Mouse (Mus musculus) left cerebral cortex, adult 18-20 months (tissue): ENCODE results near the gene Kcnh1. TPM values are rescaled to one million over a fixed set of nuclear protein-coding genes. Genes with fewer than 3 reads are reported as not detected.
A peak's percentile ranks its signal among the peaks of the same experiment; 100 is the strongest.

Experiments
- DNase-seq, 2 experiments: peaks; one replicate each; pipeline ENCODE4 v3.0.0; 2021 to 2022; ENCODE audit warnings: low spot score in 2 of 2, mixed read lengths in 1 of 2
- long read RNA-seq, 2 experiments: library from polyadenylated mRNA; stranded (forward); transcript quantifications; one replicate each; pipeline ENCODE4 v2.0.0; 2021
- total RNA-seq, 2 experiments: library from RNA; stranded (reverse); gene quantifications; 2 replicates each; pipeline ENCODE4 v1.2.3; 2021

Kcnh1 gene
- total RNA-seq: 10 to 100 TPM; 63.8 to 73.9 TPM
- long read RNA-seq, experiment 1, full-length matches to known transcripts: 13 of 44 reads
- long read RNA-seq, experiment 1, partial matches to known transcripts: 26 of 44 reads
- long read RNA-seq, experiment 1, other reads (novel, unspliced or antisense): 5 of 44 reads
- long read RNA-seq, experiment 2, full-length matches to known transcripts: 4 of 31 reads
- long read RNA-seq, experiment 2, partial matches to known transcripts: 23 of 31 reads
- long read RNA-seq, experiment 2, other reads (novel, unspliced or antisense): 4 of 31 reads

DNA sequence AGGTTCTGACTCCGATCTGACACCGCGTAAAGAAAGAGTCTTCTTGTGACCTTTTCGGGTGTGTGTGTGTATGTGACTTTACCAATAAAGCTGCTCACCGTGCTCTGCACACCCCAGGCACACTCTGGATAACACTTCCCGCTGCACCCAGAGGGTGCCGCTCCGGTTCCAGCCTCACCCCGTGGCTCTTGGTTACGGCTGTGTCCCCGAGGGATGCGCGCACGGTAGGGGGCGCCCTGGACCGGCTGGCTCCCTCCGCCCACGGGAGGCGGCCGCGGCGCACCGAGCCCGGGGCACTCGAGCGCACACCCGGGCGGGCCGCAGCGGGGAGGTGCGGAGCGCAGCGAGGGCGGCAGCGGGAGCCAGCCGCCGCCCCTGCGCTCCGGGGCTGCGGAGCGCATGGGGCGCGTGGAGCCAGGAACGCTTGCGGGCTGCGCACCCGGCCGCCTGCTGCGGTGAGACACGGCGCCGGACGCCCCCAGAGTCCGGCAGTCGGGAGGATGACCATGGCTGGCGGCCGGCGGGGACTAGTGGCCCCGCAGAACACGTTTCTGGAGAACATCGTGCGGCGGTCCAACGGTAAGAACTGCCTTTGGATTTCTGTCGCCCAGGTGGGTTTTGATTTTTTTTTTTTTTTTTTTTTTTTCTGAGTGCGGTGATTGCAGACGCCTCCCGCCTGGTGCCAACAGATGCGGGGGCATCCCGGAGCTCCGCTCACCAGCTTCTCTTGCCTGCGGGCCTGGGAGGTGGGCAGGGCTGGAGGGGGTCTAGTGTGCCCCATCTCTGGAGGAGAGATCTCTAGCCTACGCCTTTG is at the start of gene Kcnh1:
Kcnh1 (plus strand) TSS at position 267 of the 814 bp plus-strand sequence.
- DNase-seq: peak; percentile 97 to 98

DNA sequence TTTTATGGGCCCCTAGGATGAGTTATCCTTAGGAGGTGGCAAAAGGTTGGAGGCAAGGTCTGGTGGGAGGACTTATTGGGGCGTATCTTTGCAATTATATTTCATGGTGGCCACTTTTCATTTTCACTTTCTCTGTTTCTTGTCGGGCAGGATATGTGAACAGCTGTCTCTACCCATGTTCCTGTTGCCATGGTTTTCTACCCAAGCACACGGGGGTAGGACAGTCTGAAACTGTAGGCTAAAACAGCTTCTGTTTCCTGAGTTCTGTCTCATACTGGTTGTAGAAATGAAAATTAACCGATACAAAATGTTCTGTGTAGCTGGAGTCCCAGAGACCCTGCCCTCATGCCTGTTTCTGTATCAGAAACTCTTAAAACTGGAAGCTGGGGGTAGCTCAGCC is 39.4 kb upstream of the Kcnh1 start:
- no peak for DNase-seq

DNA sequence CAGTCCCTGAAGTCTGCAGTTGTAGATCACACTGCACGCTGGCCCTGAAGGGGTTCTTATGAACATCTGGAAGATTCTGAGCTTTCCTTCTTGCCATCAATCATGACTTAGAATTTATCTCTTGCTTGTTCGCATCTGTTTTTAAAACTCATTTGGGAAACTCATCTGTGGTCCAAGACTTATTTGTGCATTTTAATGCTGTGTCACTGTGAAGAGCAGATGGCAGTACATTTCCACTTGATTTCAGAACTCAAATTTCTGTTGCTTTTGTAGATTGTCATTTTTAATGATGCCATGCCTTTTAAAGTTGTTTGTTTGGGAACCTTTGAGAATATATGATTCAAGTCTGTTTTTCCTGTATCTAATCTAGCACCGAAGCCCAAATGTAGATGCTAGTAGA is 19.1 kb upstream of the Kcnh1 start:
- DNase-seq: no peak

DNA sequence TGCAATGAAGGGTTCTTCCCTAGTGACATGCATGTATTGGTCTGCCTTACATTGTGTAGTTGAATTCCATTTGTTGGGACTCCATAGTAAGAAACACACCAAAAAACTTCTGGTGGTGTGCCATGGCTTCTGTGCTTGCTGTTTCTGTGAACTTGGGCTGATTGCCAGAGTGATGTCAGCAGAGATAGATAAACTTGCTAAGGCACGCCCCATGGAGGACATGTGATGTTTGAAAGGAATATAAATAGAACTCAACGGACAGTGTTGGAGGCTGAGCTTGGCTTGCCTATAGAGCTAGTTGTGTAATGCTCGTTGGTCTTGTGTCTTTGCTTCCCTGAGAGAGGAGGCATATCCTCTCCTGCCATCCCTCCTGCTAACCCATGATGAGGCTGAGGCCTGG is 10.7 kb upstream of the Kcnh1 start:
- no peak for DNase-seq

DNA sequence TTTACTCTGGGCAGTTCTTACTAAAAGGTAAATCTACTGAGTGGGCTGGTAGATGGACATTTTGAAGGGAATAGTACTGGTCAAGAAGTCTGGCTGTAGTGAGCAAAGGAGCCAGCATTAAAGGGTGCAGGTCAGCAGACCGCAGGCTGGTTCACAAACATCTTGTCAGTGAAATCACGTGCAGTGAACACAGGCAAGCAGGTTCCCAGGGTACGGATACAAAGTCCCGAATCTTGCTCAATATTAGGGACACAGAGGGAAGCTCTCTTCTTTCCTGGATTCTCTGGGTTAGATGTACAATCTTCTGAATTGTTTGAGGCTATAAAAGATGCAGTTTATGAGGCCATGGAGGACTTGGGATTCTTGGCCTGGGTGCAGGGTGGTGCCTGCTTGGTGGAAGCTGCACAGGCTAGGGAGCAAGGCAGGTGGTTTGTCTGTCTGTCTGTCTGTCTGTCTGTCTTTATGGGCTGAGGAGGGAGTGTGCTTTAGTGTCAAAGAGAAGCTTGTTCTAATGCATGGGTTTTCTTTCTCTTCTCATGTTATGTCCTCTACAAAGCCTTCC is 8.8 kb upstream of the Kcnh1 start:
- no peak for DNase-seq

DNA sequence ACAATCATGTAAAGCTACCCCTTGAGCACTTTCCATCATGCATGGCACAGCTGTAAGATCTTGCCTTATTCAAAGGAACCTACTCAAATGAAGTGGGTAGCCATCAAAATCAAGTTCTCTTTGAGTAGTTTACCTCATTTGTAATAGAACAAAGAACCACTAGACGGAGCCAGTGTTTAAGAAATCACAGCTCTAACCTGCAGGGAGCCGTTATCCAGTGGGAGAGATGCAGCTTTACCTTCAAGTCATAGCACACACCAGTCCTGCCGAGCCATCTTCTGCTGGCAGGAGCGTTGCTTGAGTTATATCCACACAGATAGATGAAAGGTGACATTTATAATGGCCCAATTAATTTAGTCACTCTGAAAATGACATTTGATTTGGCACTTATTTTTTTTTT is 1.5 kb upstream of the Kcnh1 start:
- peak; percentile 34 to 37 for DNase-seq

DNA sequence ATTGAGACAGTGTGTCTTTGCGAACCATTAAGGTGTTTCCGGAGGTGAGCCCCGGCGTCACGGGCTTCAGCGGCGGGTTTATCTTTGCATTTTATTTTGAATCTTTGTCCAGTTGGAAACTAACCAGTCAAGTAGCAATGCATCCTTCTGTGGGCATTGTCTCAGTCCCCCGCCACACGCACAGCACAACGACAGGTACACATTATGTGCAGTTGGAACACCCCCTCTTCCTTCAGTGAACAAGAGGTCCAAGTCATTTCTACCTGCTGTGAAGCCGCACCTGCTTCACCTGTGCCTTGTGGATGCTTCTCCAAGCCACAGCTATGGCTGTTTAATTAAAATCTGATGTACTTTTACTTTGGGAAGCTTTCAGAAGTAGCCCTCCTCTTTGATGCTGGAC is 803 bp upstream of the Kcnh1 start:
- no peak for DNase-seq

DNA sequence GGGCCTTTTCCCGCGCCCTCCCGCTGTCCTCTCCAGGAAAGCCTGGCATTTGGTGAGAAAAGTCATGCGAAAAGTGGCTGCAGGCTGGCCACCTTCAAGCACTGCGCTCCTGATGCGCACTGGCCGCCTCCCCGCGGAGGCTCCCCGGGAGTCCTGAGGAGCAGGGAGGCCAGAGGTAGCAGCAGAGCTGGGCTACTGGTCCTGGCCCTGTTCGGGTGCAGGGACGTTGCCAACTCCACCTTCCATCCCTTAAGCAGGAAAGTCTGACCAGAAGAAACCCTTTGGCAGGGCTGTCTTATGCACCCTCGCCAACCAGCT is 707 bp downstream of the Kcnh1 start:
- DNase-seq: peak in 1 of 2 experiments; percentile 54

DNA sequence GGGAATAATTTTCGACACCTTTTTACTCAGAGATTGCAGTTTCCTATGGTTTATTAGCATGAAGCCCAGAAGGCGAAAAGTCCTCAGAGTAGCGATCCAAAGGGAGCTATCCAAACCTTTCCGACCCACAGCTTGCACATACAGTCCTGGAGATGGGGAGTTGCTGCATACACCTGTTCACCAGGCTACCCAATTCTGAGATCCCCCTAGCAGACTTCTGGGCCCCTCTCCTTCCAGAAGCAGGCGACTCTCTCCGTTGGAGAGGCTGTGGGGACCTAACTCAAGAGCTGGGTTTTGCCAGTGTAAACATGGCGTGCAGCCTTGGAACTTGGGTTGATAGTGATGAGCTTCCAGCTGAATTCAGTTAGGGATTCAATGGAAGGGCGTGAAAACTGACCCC is 1.3 kb downstream of the Kcnh1 start:
- no peak for DNase-seq

DNA sequence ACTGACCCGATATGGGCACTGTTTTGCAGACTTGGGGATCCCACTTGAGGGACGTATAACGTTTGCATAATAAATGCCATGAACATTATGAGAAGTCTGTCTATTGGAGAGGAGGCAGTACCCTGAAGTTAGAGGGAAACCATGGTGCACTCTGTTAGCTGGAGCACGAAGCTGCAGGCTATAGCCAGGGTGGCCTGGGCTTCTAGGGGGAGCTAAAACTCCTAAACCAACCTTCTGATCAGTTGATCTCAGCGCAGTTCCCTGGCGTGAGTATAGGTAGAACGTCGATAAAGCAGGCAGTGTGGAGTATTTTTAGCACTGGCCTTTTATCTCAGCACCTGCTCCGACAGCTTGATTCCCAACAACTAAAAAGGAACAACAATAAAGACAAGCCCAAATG is 2.1 kb downstream of the Kcnh1 start:
- peak in 1 of 2 experiments; percentile 42 for DNase-seq

DNA sequence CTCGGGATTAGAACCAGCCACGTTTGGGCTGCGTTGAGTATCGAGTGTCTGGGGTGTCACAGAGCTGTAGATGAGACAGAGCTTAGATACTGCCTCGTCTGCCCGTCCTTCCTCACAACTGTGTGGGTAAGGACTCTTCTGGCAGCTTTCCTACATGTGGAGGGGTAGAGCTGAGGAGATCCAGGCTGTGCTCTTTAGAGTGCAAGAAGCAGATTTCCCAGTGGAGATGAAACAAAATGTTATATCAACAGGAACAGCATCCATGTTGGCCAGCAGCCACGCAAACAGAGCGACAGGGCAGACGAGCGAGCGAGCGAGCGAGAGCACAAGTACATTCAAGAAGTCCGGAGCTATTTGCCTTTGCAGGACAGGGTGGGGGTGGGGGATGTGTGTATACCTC is 3.1 kb downstream of the Kcnh1 start:
- DNase-seq: peak; percentile 45 to 62

DNA sequence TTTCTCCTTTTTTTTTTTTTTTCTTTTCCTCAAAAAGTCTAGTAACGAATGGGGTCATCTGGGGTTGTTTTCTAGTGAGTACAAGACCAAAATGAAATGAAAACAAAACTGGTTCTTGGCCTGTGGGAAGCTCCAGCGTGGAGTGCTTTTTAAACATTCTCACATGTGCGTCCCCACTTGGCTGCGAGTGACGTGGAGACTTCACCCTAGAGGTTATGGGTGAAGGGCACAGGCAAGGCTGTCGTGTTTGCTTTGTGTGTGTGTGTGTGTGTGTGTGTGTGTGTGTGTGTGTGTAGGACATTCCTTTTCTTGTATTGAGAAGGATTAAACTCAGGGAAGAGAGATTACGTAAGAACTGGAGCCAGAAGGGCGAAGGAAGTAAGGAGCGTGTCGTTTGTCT is 6.9 kb downstream of the Kcnh1 start:
- no peak for DNase-seq

DNA sequence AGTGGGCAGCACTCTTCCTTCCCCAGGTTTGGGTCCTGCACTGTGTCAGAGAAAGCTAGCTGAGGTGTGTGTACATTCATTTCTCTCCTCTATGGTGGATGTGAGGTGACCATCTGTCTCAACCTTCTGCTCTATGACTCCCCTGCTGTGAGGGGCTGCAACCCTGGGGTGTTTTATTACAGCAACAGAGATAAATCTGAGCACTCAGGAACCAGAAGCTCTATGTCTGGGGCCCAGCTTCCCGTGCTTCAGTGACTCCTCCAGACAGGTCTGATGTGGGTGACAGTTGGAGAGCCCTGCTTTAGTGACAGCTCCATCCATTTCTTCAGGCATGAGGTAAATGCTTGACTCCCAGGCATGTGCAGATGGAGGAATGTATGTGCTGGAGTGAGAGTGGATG is 12.4 kb downstream of the Kcnh1 start:
- no peak for DNase-seq

DNA sequence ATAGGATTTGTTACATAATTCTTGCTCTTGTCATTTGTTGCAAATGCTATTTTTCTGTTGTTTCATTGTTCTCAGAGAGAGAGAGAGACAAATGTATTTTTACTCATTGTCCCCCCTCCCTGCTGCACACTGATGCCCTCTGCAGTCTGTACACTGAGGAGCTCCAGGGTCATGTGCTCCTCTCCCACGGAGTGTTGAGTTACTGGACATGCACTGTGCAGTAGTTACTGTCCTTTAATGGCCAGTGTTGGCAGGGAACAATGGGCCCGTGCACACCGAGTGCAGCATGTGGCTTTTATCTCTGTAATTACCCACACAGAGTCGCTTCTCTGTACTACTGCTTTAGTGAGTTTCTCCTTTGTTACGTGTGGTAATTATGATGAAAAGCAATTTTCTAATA is 17.4 kb downstream of the Kcnh1 start:
- no peak for DNase-seq

DNA sequence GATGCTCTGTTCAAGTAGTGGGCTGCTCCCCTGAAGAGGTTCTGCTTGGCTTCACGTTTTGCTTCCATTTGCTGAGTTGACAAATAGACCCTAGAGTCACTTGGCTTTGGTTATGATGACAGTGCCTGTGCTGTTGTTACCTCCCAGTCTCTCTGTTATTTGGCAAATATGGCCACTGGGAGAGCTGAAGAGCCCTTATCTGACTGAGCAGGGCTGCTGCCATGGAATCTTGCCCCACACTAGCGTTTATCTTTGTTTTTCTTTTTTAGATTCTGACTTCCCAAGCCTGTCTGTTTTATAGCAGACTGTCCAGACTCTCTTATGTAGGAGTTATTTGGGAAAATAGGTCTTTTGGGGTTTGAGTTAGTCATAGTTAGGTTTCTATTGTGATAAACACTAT is 21.9 kb downstream of the Kcnh1 start:
- no peak for DNase-seq

DNA sequence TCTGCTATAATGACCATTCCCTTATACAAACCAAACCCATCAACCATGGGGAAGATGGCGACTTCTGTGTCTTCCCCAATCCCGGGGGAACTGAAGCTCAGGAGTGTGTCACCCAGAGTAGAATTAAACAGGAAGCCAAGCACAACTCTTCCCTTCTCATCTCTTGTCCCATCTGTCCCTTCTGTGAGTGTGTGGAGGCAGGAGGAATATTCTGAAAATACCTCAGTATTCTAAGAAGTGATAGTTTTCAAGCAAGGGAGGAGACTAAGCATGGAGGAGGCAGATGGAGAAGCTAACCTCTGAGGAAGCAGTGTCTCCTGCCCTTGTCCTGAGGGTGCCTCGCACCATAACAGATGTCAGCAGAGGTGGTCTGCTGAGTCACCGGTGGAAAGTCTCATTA is 24.1 kb downstream of the Kcnh1 start:
- DNase-seq: no peak

DNA sequence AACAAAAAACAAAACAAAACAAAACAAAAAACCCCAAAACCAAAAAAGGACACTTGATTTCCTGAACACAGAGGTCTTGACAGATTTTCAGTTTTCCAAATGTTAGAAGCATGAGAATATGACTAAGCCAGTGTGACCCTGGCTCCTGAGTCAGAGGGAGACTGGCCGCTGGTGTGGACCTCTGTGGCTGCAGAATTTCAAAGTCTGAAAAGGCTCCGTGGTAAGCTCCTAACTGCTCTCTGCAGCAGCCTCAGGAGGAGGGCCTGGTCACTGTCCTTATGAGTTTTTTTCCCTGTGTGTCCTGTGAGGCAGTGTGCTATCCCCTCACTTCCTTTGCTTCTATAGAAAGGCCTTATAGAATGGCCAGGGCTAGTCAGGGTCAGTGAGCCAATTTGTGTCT is 29.6 kb downstream of the Kcnh1 start:
- DNase-seq: no peak

DNA sequence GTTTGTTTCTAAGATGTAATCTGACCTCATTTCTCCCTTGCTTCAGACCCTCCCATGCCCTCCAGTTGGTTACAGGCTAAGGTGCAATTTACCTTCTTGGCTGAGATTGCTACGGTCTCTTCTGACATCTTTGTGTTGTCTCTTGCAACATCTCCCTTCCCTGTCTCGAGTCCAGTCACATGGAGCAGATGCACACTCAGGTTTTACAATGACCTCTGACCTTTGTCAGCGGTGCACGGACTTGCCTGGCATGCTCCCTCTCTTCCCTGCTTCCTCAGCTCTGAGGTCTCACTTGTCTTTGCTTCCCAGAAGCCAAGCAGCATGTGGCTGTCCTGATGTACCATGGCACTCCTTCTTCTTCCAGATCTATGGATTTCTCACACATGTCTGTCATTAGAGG is 33.6 kb downstream of the Kcnh1 start:
- no peak for DNase-seq

DNA sequence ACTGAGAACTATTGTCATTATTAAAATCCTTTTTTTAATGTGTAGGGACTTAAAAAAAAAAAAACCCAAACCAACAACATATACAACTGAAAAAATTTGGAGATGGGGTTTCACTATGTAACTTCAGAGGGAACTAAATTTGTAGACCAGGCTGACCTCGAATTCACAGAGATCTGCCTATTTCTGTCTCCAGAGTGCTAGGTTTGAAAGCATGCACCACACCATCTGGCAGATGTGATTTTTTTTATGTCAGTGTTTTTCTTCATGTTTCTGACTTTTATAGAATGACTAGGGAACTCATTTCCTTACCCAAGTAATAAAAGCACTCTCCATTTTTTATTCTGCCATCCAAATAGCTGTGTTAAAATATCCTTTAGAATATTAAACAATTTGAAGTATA is 42.1 kb downstream of the Kcnh1 start:
- no peak for DNase-seq

DNA sequence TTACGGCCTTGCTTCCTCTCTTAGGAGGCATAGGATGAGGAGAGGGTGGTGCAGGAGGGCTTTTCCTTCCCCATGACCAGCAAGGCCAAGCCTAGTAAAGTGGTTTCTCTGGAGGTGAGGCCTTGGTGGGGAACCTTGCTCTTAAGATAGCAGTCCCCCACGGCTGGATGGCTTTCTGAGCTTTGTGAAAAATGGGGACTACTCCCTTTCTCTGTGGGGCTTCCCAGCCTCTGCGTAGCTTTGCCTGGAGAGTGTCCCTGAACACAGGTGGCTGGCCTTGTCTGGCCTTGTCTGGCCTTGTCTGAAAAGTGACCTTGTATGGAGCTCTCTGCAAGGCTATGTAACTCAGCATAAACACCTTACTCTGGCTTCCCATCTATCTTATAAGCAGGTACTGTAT is 56.3 kb downstream of the Kcnh1 start:
- no peak for DNase-seq

DNA sequence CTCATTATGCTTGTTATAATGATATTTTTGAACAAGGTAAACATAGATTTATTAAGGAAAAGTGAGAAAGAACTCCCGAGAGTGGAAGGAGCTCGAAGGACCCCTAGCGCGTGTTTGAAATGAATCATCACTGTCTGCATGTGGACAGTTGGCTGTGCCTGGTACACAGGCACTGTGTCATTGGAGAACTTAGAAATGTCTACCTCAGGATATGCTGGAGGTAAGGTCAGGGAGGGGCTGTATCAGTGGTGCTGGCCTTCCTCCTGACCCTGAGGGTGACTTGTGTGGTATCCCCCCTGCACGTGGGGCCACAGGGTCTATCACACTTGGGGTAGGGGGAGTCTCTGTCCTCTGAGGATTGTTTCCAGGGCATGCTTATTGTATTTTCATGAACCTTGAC is 68.6 kb downstream of the Kcnh1 start:
- no peak for DNase-seq

DNA sequence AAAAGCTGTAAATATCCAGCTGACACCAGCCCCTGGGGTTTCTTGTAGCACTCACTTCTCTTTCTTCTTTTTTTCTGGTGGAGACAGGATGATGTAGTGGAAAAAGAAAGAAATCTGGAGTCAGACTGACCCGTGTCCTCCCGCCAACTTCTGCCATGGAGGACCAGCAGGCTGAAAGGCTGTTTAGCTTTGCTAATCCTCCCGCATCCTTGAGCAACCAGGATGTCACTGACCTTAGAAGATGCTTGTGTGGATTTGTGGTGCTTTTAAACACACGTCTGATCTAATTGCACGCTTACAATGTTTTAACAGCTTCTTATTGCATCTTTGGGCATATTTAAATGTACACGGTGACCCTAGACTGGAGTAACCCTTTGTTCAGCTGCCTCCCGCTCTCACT is 69.0 kb downstream of the Kcnh1 start:
- DNase-seq: no peak

DNA sequence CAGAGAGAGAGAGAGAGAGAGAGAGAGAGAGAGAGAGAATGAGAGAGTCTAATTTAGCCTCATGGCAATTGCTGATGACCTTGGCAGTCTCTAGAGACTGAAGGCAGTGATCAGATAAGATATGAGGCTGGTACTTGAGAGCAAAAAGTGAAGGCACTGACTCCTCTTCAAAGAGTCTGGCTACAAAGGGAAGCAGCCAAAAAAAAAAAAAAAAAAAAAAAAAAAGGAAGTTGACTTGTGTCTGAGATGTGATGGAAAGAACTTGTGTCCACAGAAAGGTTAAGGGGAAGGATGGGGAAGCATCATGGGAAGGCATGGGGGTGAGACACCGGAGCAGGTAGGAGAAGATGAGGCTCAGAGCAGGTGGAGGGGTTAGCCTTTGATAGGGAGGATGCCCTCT is 75.1 kb downstream of the Kcnh1 start:
- DNase-seq: no peak
